Mouse (Mus musculus) thymus, adult 2 months (tissue): ENCODE results near the gene Ly6c2.
"Not testable (repeated sequence)": the region's sequence is repeated elsewhere in the genome, so short reads cannot be mapped to it uniquely, and the experiment has no call there.

Experiments used
- CTCF ChIP-seq: fragments of 200-500 bp; IDR thresholded peaks from 2 replicates; pipeline ENCODE4 v1.5.1; 2012; ENCODE audit warnings: mild to moderate bottlenecking, control low read depth, low read length, moderate library complexity, borderline replicate concordance; ENCODE audit not compliant: control insufficient read depth, poor library complexity, insufficient read depth; ENCODE audit errors: extremely low read depth
- POLR2A ChIP-seq: fragments of 200-500 bp; IDR thresholded peaks from 2 replicates; pipeline ENCODE4 v1.6.1; 2012; ENCODE audit warnings: mild to moderate bottlenecking, low read length, control low read depth, moderate library complexity; ENCODE audit not compliant: control insufficient read depth, poor library complexity, insufficient read depth; ENCODE audit errors: extremely low read depth

GRCm38 (mm10) chr15:75141812-75142360, 30.1 kb upstream of the Ly6c2 start:
- TF ChIP-seq POLR2A, CTCF: not testable (repeated sequence)
